Mouse (Mus musculus) CD4-positive naive resting alpha-beta T cell, adult 57 days (primary cell): ENCODE measurements around the gene Paics. TPM values are rescaled to one million over a fixed set of nuclear protein-coding genes. Genes with fewer than 3 reads are reported as not detected.

Experiments
- total RNA-seq: library from RNA; stranded (reverse); gene quantifications from one replicate; pipeline ENCODE4 v1.2.4, GENCODE M21; 2023

Gene Paics
- 88.0 TPM for total RNA-seq

DNA sequence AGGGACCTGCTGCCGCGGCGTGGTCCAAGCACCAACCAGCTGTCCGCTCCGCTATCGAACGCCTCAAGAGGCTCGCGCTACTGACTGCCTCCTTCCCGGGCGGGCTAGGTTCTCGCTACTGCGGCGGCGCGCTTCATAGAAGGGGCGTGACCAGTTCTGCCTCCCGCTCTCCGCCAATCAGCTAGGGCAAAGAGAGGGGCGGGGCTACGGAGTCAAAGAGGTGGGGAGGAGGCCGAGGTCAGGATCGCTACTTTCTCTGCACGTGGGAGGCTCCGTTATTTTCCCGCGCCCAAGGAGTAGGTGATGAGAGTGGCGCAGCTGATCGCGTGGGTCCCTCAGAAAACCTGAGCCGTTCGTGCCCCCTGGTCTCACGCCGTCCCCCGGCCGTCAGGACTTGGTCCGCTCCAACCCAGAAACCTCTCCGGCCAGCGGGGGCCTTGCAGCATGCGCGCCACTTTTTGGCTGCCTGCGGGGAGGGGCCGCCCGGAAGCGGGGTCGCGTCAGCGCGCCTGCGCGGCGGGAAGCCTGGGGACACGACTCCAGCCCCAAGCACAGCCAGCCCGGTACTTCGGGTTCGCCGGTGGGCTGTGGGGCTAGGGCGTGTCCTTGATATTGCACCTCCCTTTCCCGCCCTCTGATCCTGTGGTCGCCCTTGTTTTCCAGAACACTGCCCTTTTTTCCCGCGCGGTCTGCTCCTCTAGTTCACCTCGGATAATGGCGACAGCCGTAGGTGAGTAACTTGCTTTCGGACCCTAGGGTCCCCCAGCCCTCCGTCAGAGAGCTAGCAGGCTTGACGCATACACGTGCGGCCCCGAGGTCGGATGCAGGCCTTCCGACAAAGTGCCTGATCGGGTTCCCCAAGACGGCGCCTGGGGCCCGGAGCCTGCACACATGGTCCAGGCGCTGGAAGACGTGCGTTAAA lies at the start of gene Paics, which contains the start of gene Ppat:
TSS of gene Paics (plus strand) at position 202 of the 922 bp plus-strand sequence.
TSS of gene Ppat (minus strand) at position 473 of the 922 bp plus-strand sequence.

GRCm38 (mm10) chr5:76905405-76906154 lies 45.5 kb upstream of the Paics start, which contains the start of gene Aasdh:
Gene Aasdh, minus strand, starts transcription at chr5:76905514.

GRCm38 (mm10) chr5:76974554-76975285 lies 23.6 kb downstream of the Paics start, which contains the start of gene Srp72:
Gene Srp72, plus strand, starts transcription at chr5:76974683.

GRCm38 (mm10) chr5:77004051-77004821 lies 53.1 kb downstream of the Paics start, which contains the start of gene Arl9:
Gene Arl9, plus strand, starts transcription at chr5:77004055.

DNA sequence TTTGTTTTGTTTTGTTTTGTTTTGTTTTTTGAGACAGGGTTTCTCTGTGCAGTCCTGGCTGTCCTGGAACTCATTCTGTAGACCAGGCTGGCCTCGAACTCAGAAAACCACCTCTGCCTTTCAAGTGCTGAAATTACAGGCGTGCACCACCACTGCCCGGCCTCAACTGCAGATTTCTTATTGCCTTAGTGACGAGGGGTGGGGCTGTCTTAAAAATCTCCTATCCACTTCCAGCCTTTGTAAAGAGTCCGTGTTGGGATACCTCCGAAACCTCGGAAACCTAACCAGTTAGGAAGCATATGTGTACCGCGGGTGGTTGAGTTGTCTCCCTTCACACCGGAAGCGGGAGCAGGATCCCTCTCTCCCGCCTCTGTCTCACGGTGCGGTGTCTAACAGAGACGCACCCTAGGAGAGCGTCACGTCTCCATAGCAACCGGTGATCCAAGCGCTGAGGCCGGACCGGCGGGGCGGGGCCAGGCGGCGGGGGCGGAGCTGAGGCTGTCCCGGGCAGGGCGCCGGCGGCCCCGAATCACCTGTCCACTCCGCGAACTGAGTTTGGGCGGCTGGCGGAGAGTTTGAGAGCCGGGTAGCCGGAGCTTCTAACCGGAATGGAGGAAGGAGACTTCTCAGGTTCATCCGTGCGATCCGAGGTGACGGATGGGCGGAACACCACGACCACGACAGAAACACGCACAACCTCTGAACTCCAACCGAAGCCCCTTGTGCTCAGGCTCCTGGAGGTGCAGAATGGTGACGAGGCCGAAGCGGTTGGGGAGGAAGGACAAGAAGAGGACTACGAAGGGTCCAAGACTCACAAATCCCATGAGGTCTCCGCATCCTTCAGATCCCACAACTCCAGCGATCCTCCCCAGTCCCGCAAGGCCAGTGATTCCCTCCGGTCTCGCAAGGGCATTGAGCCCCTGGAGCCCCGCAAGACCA lies 64.7 kb downstream of the Paics start, which contains the start of gene Thegl:
TSS of gene Thegl (plus strand) at position 480 of the 939 bp plus-strand sequence.

Other genes starting within 250 kb of the Paics start
- 24.5 TPM for gene Aasdh, start 45.8 kb upstream of the Paics start, total RNA-seq
- gene Ppat, start 271 bp downstream of the Paics start, total RNA-seq: 28.1 TPM
- gene Srp72, start 23.4 kb downstream of the Paics start, total RNA-seq: 147 TPM
- 2.0 TPM for gene Arl9, start 52.7 kb downstream of the Paics start, total RNA-seq
- gene Thegl, start 64.7 kb downstream of the Paics start, total RNA-seq: not detected
- 19.6 TPM for gene Hopx, start 163.8 kb downstream of the Paics start, total RNA-seq